Mouse (Mus musculus) spleen, postnatal 4 days (tissue): ENCODE results near the gene Wdr27.
A peak's percentile ranks its signal among the peaks of the same experiment; 100 is the strongest.
"Not testable (repeated sequence)": the region's sequence is repeated elsewhere in the genome, so short reads cannot be mapped to it uniquely, and the experiment has no call there.

Experiments
- DNase-seq, 2 experiments: peaks; one replicate each; pipeline ENCODE4 v3.0.0; 2022; ENCODE audit warnings: low spot score in 2 of 2

Gene Wdr27

DNA sequence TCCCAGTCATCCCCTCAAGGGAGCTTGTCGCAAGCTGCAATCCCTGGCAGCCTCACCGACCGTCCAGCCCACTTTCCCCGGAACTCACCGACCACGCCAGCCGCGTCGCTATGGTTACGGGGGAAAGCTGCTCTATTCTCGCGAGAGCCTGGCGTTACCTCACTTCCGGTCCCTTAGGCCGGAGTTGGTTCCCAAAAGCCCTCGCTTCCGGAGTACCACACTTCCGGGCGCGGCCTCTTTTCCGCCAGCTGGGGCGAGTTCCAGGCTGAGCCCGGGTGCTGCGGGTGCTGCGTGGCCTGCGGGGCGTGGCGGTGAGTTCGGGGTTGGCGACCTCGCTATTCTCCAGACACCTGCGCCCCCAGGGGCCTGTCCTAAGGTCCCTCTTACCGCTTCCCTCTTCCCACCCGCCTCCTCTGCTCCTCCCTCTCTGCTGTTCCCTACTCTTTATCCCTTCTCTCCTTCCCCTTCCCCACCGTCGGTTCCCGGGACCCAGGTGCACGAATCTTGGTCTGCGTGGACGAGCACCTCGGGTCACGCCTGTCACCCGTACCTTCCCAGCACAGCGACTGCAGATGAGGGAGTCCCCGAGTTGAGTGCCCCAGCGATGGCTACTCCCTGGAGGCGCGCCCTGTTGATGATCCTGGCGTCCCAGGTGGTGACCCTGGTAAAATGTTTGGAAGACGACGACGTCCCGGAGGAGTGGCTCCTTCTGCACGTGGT, at the start of gene Wdr27, which contains the start of gene 1600012H06Rik:
Gene Wdr27 (minus strand): TSS at position 150 of the 720 bp plus-strand sequence.
Gene 1600012H06Rik (plus strand): TSS at position 176 of the 720 bp plus-strand sequence.
- peak; percentile 96 to 98 for DNase-seq

DNA sequence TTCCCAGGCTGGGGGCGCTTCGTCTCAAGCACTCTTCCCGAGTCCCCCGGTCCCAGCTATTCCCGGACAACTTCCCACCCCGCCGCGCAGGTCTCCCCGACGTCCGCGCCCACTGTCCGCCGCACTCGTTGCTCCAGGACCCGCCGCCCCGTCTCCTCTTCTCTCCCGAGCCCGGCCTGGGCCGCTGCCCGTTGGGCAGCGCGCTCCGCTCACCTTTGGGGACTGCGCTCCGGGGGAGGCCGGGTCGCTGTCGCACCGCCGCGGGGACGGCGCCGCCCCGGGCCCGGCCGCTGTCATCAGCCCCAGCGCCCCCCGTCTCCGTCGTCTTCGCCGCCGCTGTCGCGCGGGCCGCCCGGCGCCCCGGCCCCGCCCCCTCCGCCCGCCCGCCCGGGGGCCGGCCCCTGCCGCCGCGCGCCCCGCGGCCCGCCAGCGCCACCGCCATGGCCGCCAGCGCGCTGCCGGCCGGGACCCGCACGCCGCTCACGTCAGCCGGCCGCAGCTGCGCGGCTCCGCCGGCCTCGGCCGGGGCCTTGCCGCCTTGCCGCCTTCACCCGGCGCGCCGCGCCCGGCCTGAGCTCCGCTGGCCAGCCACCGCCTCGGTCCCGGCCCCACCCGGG, 49.7 kb upstream of the Wdr27 start:
- not testable (repeated sequence) for DNase-seq

- peak in 1 of 2 experiments; percentile 53 for DNase-seq
Measured at GRCm38 (mm10) chr17:14990116-14990702, 47.3 kb upstream of the Wdr27 start.

GRCm38 (mm10) chr17:14978362-14979038, 35.5 kb upstream of the Wdr27 start, which contains the start of the genes 9030025P20Rik and Gm3417:
TSS of gene 9030025P20Rik (plus strand) at chr17:14978468.
TSS of gene Gm3417 (minus strand) at chr17:14978790.
- DNase-seq: not testable (repeated sequence)

DNA sequence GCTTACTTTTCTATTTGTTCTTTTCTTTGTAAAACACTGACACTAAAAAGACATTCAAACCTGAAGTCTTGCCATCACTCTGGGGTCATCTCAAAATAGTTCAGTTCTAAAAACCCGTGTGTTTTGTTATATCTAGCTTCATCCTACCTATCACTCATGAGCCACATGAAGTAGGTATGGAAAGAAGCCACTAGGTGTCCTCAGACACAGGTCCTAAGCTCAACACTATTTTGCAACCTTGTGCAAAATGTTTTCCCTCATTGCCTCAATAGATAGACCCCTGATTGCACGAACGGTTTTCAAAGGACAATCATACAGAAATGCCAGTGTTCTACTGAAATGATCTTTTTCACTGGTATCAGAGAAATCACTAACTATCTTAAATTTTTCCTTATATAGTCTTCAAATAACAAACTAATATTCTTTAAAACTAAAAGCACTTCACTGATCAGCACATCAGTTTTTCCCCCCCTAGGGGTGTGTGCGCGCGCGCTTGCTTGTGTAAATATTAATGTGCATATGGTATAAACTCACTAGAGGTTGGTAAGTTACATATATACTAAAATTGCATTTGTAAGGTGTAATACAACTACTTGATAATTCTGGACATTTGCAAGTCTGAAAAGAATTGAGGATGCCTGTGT, 34.9 kb upstream of the Wdr27 start:
- not testable (repeated sequence) for DNase-seq

DNA sequence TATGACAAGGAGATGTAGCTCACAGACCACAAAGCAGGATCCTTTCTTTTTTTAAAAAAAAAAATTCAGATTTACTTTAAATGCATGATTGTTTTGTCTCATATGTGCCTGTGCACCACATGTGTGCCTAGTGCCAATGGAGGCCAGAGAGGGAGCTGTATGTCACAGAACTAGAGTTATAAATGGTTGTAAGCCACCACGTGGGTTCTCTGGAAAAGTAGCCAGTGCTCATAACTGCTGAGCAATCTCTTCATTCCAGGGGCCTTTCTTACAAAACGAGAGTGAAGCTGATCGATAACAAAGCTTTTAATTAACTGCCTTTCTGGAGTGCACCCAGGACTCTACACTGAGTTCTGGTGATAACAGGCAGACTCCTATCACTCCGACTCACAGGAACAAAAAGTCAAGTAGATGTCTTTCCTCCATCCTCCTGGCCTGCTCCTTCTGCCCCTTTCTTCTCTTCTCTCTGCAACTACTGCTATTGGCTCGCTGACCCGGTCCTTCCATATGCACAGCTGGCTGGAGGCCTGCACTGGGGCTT, 25.5 kb upstream of the Wdr27 start:
- not testable (repeated sequence) for DNase-seq

- not testable (repeated sequence) for DNase-seq
Measured at GRCm38 (mm10) chr17:14961557-14962154, 18.7 kb upstream of the Wdr27 start.

DNA sequence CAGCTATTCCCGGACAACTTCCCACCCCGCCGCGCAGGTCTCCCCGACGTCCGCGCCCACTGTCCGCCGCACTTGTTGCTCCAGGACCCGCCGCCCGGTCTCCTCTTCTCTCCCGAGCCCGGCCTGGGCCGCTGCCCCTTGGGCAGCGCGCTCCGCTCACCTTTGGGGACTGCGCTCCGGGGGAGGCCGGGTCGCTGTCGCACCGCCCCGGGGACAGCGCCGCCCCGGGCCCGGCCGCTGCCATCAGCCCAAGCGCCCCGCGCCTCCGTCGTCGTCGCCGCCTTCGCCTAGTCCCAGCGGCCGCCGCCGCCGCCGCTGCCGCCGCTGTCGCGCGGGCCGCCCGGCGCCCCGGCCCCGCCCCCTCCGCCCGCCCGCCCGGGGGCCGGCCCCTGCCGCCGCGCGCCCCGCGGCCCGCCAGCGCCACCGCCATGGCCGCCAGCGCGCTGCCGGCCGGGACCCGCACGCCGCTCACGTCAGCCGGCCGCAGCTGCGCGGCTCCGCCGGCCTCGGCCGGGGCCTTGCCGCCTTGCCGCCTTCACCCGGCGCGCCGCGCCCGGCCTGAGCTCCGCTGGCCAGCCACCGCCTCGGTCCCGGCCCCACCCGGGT, 18.1 kb upstream of the Wdr27 start, which contains the start of gene Phf10:
Gene Phf10 (minus strand): TSS at position 323 of the 606 bp plus-strand sequence.
- peak; percentile 41 to 79 for DNase-seq

GRCm38 (mm10) chr17:14960520-14960919, 17.6 kb upstream of the Wdr27 start:
- peak; percentile 40 to 76 for DNase-seq

DNA sequence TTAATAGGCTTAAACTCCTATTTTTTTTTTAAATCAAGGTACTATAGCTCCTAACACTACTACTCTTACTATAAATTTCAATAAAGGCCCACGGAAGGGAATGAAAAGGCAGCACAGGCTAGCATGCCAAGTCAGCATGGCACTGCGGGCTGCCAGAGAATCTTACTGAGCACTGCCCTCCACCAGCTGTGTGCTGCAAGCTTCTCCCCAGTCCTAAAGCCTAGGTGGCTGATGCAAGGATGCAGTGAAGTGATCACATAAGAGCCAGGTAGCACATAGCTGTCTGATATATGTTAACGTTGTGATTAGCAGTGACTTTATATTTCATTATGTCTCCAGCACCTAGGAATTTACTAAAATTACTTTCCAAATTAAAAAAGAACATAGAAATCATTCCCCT, 17.0 kb upstream of the Wdr27 start:
- peak in 1 of 2 experiments; percentile 65 for DNase-seq

- no peak for DNase-seq
Measured at GRCm38 (mm10) chr17:14958686-14959327, 15.8 kb upstream of the Wdr27 start.

- no peak for DNase-seq
Measured at GRCm38 (mm10) chr17:14953452-14953851, 10.5 kb upstream of the Wdr27 start.

- DNase-seq: no peak
Measured at GRCm38 (mm10) chr17:14949161-14949827, 6.3 kb upstream of the Wdr27 start.

GRCm38 (mm10) chr17:14944551-14944950, 1.6 kb upstream of the Wdr27 start:
- DNase-seq: no peak

- no peak for DNase-seq
Measured at GRCm38 (mm10) chr17:14943729-14944059, 736 bp upstream of the Wdr27 start.

GRCm38 (mm10) chr17:14942181-14942580, 777 bp downstream of the Wdr27 start:
- not testable (repeated sequence) for DNase-seq

GRCm38 (mm10) chr17:14935841-14936605, 6.9 kb downstream of the Wdr27 start:
- no peak for DNase-seq

- not testable (repeated sequence) for DNase-seq
Measured at GRCm38 (mm10) chr17:14935280-14935679, 7.7 kb downstream of the Wdr27 start.
